In the genomic region with DNA sequence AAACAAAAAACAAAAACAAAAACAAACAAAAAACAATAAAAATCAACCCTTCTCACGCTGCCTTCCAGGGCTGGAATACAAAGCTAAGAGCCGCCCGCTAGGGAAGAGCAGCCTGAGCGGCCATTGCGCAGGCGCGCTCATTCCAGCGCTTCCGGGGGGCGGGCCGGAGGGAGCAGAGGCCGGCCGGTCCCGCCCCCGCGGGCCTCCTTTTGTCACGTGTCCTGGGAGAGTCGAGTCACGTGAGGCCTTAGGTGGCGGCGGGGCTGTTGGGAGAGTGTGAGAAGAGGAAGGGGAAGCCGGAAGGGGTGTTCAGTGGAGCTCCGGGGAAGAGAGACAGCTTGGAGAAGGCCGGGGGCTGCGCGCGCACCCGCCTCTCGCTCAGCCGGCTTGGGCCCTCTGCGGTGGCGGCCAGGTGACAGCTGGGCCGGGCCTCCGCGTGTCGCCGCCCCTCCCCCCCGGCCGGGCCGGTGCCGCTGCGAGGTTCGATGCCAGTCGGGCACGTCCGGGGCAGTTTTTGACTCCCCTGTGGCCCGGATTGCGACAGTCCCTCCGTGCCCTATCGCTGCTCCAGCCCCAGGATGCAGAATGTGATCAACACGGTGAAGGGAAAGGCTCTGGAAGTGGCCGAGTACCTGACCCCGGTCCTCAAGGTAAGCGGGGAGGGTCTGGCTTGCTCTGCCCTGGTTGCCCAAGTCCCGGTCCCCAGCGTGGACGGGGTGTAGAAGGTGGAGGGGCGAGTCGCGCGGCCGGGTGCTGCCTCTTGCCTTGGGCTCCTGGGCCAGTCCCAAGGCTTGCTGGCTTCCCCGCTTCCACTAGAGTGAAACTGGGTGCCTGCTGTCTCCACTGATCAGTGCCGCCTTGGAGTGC, we compare ENCODE assay signal across 8 mouse cellular contexts. TPM values are rescaled to one million over a fixed set of nuclear protein-coding genes. Genes with fewer than 3 reads are reported as not detected.
A peak's percentile ranks its signal among the peaks of the same experiment; 100 is the strongest.
DNase-seq lines count a peak whose midpoint lies in the region; ATAC-seq and TF ChIP-seq lines count a peak whose summit lies in the region.

A gene (minus strand): TSS at position 185 of the 867 bp plus-strand sequence.
A gene (plus strand): TSS at position 264 of the 867 bp plus-strand sequence.

- H3K27me3 ChIP-seq in ES-Bruce4 (ENCODE audit: control insufficient read depth, insufficient read depth, low read length, poor library complexity, severe bottlenecking), result no peaks in the 10 kb centered on the region
- no peaks in the 10 kb centered on the region for H3K27me3 ChIP-seq in forebrain, embryonic 13.5 days
- no peaks in the 10 kb centered on the region for H3K27me3 ChIP-seq in liver, postnatal 0 days (ENCODE audit: insufficient read depth, low read length)
- H3K27me3 ChIP-seq in neural tube, embryonic 14.5 days (ENCODE audit: control insufficient read depth, insufficient read depth, low read length), result no peaks in the 10 kb centered on the region

- H3K9ac ChIP-seq in ES-Bruce4 (ENCODE audit: low read depth, poor library complexity, severe bottlenecking), result peak within 1 kb of the TSS; percentile 83
- H3K9ac ChIP-seq in forebrain, embryonic 13.5 days, result peak within 1 kb of the TSS; percentile 91
- peak within 1 kb of the TSS; percentile 95 for H3K9ac ChIP-seq in liver, postnatal 0 days (replicated peaks)
- H3K9ac ChIP-seq in neural tube, embryonic 14.5 days (replicated peaks; ENCODE audit: low read depth, low read length), result peak within 1 kb of the TSS; percentile 70

- H3K27ac ChIP-seq in ES-Bruce4 (ENCODE audit: insufficient read depth, low read length), result peak within 1 kb of the TSS; percentile 39
- peak within 1 kb of the TSS; percentile 93 for H3K27ac ChIP-seq in forebrain, embryonic 13.5 days
- H3K27ac ChIP-seq in liver, postnatal 0 days (ENCODE audit: low read depth), result peak within 1 kb of the TSS; percentile 97
- peak within 1 kb of the TSS; percentile 85 for H3K27ac ChIP-seq in neural tube, embryonic 14.5 days (ENCODE audit: low read depth, low read length)

- intact Hi-C loops in heart, postnatal 10 days (cut with DNase I), result no loop called here

- WGBS in forebrain, embryonic 13.5 days, result 0% methylated on average over 57 of the region's 64 CpGs
- WGBS in large intestine, adult 2 months, result under 1% methylated on average over 64 of the region's 64 CpGs
- under 1% methylated on average over 60 of the region's 64 CpGs for WGBS in liver, postnatal 0 days (ENCODE audit: insufficient replicate concordance)
- WGBS in neural tube, embryonic 14.5 days, result under 1% methylated on average over 57 of the region's 64 CpGs

- TF ChIP-seq POLR2A in ES-Bruce4 (IDR thresholded peaks at IDR 0.05; ENCODE audit: insufficient read depth, low read length), result no peak

- ATAC-seq in cerebellum, adult (ENCODE audit: insufficient number of reproducible peaks, low FRiP score, low TSS enrichment), result peak; percentile 88
- ATAC-seq in forebrain, embryonic 13.5 days, result peak; percentile 99
- ATAC-seq in liver, postnatal 0 days, result peak; percentile 94
- peak; percentile 98 for ATAC-seq in neural tube, embryonic 14.5 days (ENCODE audit: low read depth)

- peak within 1 kb of the TSS; percentile 98 for H3K4me3 ChIP-seq in ES-Bruce4 (ENCODE audit: low read depth, low read length)
- peak within 1 kb of the TSS; percentile 77 for H3K4me3 ChIP-seq in forebrain, embryonic 13.5 days
- H3K4me3 ChIP-seq in liver, postnatal 0 days (ENCODE audit: low read depth, low read length), result peak within 1 kb of the TSS; percentile 95
- peak within 1 kb of the TSS; percentile 62 for H3K4me3 ChIP-seq in neural tube, embryonic 14.5 days (ENCODE audit: low read depth, low read length)

- peak; percentile 96 to 97 for DNase-seq in heart, postnatal 10 days
- peak; percentile 85 for DNase-seq in large intestine, adult 2 months (ENCODE audit: low read depth, low spot score)
- peak; percentile 97 for DNase-seq in liver, postnatal 0 days
- peak; percentile 96 for DNase-seq in testis, postnatal 10 days (ENCODE audit: low spot score)

- H3K4me1 ChIP-seq in ES-Bruce4 (ENCODE audit: control insufficient read depth, insufficient read depth, low read length), result no peaks in the 10 kb centered on the region
- H3K4me1 ChIP-seq in forebrain, embryonic 13.5 days, result peaks cover 35% of the 10 kb centered on the region
- H3K4me1 ChIP-seq in liver, postnatal 0 days (ENCODE audit: insufficient read depth), result peaks cover 12% of the 10 kb centered on the region
- peaks cover 21% of the 10 kb centered on the region for H3K4me1 ChIP-seq in neural tube, embryonic 14.5 days (ENCODE audit: control insufficient read depth, insufficient read depth, low read length)

- TF ChIP-seq CTCF in ES-Bruce4 (IDR thresholded peaks at IDR 0.05; ENCODE audit: low read depth, low read length), result no peak
- no peak for TF ChIP-seq CTCF in liver, postnatal 0 days (IDR thresholded peaks at IDR 0.05; ENCODE audit: low read depth)

- no peak for TF ChIP-seq EP300 in ES-Bruce4 (IDR thresholded peaks at IDR 0.05; ENCODE audit: insufficient read depth, low read depth, low read length)
- TF ChIP-seq EP300 in liver, postnatal 0 days (IDR thresholded peaks at IDR 0.05; ENCODE audit: low read depth), result no peak

- no peaks in the 10 kb centered on the region for H3K36me3 ChIP-seq in ES-Bruce4 (ENCODE audit: control insufficient read depth, insufficient read depth, low read length, poor library complexity, severe bottlenecking)
- peaks cover 17% of the 10 kb centered on the region for H3K36me3 ChIP-seq in forebrain, embryonic 13.5 days (ENCODE audit: poor library complexity, severe bottlenecking)
- peaks cover 12% of the 10 kb centered on the region for H3K36me3 ChIP-seq in liver, postnatal 0 days (replicated peaks; ENCODE audit: insufficient read depth, low read length)
- H3K36me3 ChIP-seq in neural tube, embryonic 14.5 days (ENCODE audit: control insufficient read depth, insufficient read depth, low read length), result peaks cover 6% of the 10 kb centered on the region

- peak within 1 kb of the TSS; percentile 78 for H3K4me2 ChIP-seq in forebrain, embryonic 13.5 days
- H3K4me2 ChIP-seq in liver, postnatal 0 days (ENCODE audit: low read depth, low read length), result peak within 1 kb of the TSS; percentile 92
- H3K4me2 ChIP-seq in neural tube, embryonic 14.5 days (ENCODE audit: low read depth, low read length), result peak within 1 kb of the TSS; percentile 95

- no peaks in the 10 kb centered on the region for H3K9me3 ChIP-seq in ES-Bruce4 (replicated peaks; ENCODE audit: control insufficient read depth, insufficient read depth, low read length, poor library complexity, severe bottlenecking)
- no peaks in the 10 kb centered on the region for H3K9me3 ChIP-seq in forebrain, embryonic 13.5 days (replicated peaks)
- no peaks in the 10 kb centered on the region for H3K9me3 ChIP-seq in liver, postnatal 0 days (ENCODE audit: low read length)
- no peaks in the 10 kb centered on the region for H3K9me3 ChIP-seq in neural tube, embryonic 14.5 days (ENCODE audit: control insufficient read depth, low read length)

RNA-seq across cellular contexts. Expression of the first gene that starts in this region (rescaled TPM):
- polyA plus RNA-seq in ES-Bruce4 (2011; ENCODE audit: insufficient read depth, insufficient read length, low read depth, missing spikeins), result 20.2 and 27.2 TPM in 2 replicates
- 23.6 and 25.3 TPM in 2 replicates for polyA plus RNA-seq in forebrain, embryonic 13.5 days (2015; fragmentation: Nextera tagmentation; extraction: Ambion mirVana)
- 10 to 100 TPM; 11.7 to 14.7 TPM for total RNA-seq in heart, postnatal 10 days (2021)
- polyA plus RNA-seq in large intestine, adult 2 months (2012; rRNA removed), result 7.5 and 23.4 TPM in 2 replicates
- 8.1 and 8.2 TPM in 2 replicates for polyA plus RNA-seq in liver, postnatal 0 days (2015; fragmentation: Nextera tagmentation; extraction: Ambion mirVana)
- polyA plus RNA-seq in neural tube, embryonic 14.5 days (2014; fragmentation: Nextera tagmentation; extraction: Ambion mirVana), result 36.8 and 43.9 TPM in 2 replicates

RNA-seq across cellular contexts. Expression of the second gene that starts in this region (rescaled TPM):
- 30.8 and 32.1 TPM in 2 replicates for polyA plus RNA-seq in ES-Bruce4 (2011; ENCODE audit: insufficient read depth, insufficient read length, low read depth, missing spikeins)
- polyA plus RNA-seq in forebrain, embryonic 13.5 days (2015; fragmentation: Nextera tagmentation; extraction: Ambion mirVana), result 42.9 and 43.2 TPM in 2 replicates
- total RNA-seq in heart, postnatal 10 days (2021), result 10 to 100 TPM; 25.7 to 25.9 TPM
- polyA plus RNA-seq in large intestine, adult 2 months (2012; rRNA removed), result 11.2 and 15.4 TPM in 2 replicates
- polyA plus RNA-seq in liver, postnatal 0 days (2015; fragmentation: Nextera tagmentation; extraction: Ambion mirVana), result 28.4 and 33.0 TPM in 2 replicates
- polyA plus RNA-seq in neural tube, embryonic 14.5 days (2014; fragmentation: Nextera tagmentation; extraction: Ambion mirVana), result 51.5 and 55.7 TPM in 2 replicates

Comparison
In these comparisons a context has a peak if more than half of its experiments do, and no peak if none do; other contexts are left out.
1. Peak in every context shown above with its lines: DNase-seq, ATAC-seq, H3K4me3 ChIP-seq and H3K27ac ChIP-seq.
2. H3K27ac ChIP-seq: peak in every context shown above with its lines; median percentile 97 in liver, postnatal 0 days; 93 in forebrain, embryonic 13.5 days; 85 in neural tube, embryonic 14.5 days; 39 in ES-Bruce4.